Mouse (Mus musculus): ENCODE measurements around the gene Casp12. TPM values are rescaled to one million over a fixed set of nuclear protein-coding genes. Genes with fewer than 3 reads are reported as not detected.

Gene Casp12
- total RNA-seq, 2 experiments from 2014 or later = 5.5 to 7.2 TPM

Other genes starting within 250 kb of the Casp12 start
- gene Casp1, start 46.9 kb upstream of the Casp12 start, total RNA-seq (2021) = under 1 TPM; 0.30 to 0.50 TPM
- gene Casp4, start 36.6 kb upstream of the Casp12 start, total RNA-seq (2021) = 1 to 10 TPM in 1 of 2 experiments, under 1 TPM in 1; 0.84 to 1.8 TPM